Mouse (Mus musculus): ENCODE results near the gene Olfr890.
"Not testable (repeated sequence)": the region's sequence is repeated elsewhere in the genome, so short reads cannot be mapped to it uniquely, and the experiment has no call there.

Olfr890 gene

GRCm38 (mm10) chr9:38142217-38142616 is at the start of gene Olfr890:
Gene Olfr890, plus strand, starts transcription at chr9:38142517.
- no peak for DNase-seq (ENCODE audit: low read depth, low spot score)

DNA sequence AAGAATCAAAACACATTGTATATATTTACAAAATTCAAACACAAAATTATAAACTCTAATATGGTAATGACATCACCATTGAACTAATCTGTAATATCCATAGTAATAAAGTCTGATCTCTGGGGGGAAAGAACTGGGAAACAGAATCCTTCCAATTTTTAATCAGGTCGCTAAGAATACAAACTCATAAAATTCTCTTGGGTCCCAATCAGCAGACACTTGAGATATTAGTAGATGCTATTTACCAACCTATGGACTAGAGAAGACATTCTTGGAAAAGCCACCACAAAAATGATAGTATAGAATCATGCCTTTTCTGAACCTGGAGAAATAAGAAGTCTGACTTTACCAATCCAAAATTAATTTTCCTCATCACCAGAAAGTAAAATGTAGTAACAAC is 34.5 kb upstream of the Olfr890 start, which contains the start of gene Olfr888:
Gene Olfr888 (plus strand): TSS at position 301 of the 400 bp plus-strand sequence.
- no peak for DNase-seq (ENCODE audit: low read depth, low spot score)

- DNase-seq (ENCODE audit: low read depth, low spot score), result no peak
Measured at GRCm38 (mm10) chr9:38114898-38115297, 27.4 kb upstream of the Olfr890 start, which contains the start of gene Olfr889. Gene Olfr889, plus strand, starts transcription at chr9:38115198.

DNA sequence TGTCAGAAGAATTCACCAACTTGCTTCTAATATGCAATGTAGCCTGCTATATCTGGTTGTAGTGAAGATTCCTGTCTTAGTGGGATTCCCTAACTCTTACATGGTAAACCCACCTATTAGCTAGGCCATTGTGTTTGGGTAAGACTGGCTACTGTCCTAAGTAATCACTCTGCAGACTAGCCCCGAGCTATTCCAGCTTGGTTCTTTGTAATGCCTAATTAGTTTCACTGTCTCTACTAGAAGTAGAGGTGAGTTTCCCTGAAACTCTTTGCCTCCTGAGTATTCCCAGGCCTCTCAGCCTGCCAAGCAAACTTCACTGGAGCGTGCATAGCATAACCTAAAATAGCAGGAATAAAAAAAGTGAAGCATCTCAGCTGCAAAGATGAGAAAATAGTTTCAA is 26.0 kb downstream of the Olfr890 start:
- DNase-seq (ENCODE audit: low read depth, low spot score), result not testable (repeated sequence)

GRCm38 (mm10) chr9:38180721-38181120 is 38.4 kb downstream of the Olfr890 start, which contains the start of gene Olfr891:
Gene Olfr891, minus strand, starts transcription at chr9:38180821.
- DNase-seq (ENCODE audit: low read depth, low spot score), result no peak
